In genomic region chr10:4117091-4117490, GRCm38 (mm10) we compare ENCODE assay signal across 13 mouse cellular contexts.
DNase-seq lines count a peak whose midpoint lies in the region; ATAC-seq lines count a peak whose summit lies in the region.
"Had no signal": no experiment of that assay in that cellular context is flagged by ENCODE, and none has a peak within 500 bp of the region (broad histone marks: within the 10 kb centered on the region; RNA-seq: fewer than 3 reads in every experiment).

No protein-coding gene starts in this region.

- H3K4me3 ChIP-seq in heart, embryonic 10.5 days = no peak overlapping the region
- no peak overlapping the region for H3K4me3 ChIP-seq in embryonic facial prominence, embryonic 13.5 days
- no peak overlapping the region for H3K4me3 ChIP-seq in limb, embryonic 15.5 days
- H3K4me3 ChIP-seq in hindbrain, embryonic 11.5 days (ENCODE audit: low read depth, low read length) = no peak overlapping the region
- H3K4me3 ChIP-seq: neural tube, embryonic 13.5 days had no signal

- peaks cover 10% of the 10 kb centered on the region; the same call in 1 of the 2 replicates for H3K4me1 ChIP-seq in heart, embryonic 10.5 days
- H3K4me1 ChIP-seq in embryonic facial prominence, embryonic 13.5 days = peaks cover 26% of the 10 kb centered on the region
- H3K4me1 ChIP-seq in limb, embryonic 15.5 days = peaks cover 9% of the 10 kb centered on the region
- H3K4me1 ChIP-seq in hindbrain, embryonic 11.5 days (replicated peaks; ENCODE audit: control insufficient read depth, insufficient read depth, low read length) = no peaks in the 10 kb centered on the region

- H3K4me2 ChIP-seq in embryonic facial prominence, embryonic 13.5 days = peak overlapping the region; percentile 29
- peak overlapping the region; percentile 8; the same call in 1 of the 2 replicates for H3K4me2 ChIP-seq in limb, embryonic 15.5 days
- H3K4me2 ChIP-seq in hindbrain, embryonic 11.5 days (replicated peaks; ENCODE audit: low read depth, low read length) = no peak overlapping the region
- H3K4me2 ChIP-seq: midbrain, embryonic 11.5 days; neural tube, embryonic 13.5 days had no signal

- intact Hi-C loops in heart, postnatal 14 days (cut with DNase I) = no loop called here
- intact Hi-C loops in left cerebral cortex, postnatal 10 days (cut with DNase I) = no loop called here

- peak overlapping the region; percentile 56 for H3K27ac ChIP-seq in heart, embryonic 10.5 days
- H3K27ac ChIP-seq in embryonic facial prominence, embryonic 13.5 days = peak overlapping the region; percentile 74
- H3K27ac ChIP-seq in limb, embryonic 15.5 days = peak overlapping the region; percentile 69
- H3K27ac ChIP-seq in hindbrain, embryonic 11.5 days (ENCODE audit: low read depth, low read length) = no peak overlapping the region
- H3K27ac ChIP-seq: neural tube, embryonic 13.5 days had no signal

- no peak for ATAC-seq in embryonic facial prominence, embryonic 13.5 days (ENCODE audit: insufficient number of reproducible peaks, insufficient read depth, low FRiP score, low TSS enrichment, low read depth)
- no peak for ATAC-seq in limb, embryonic 15.5 days (ENCODE audit: insufficient number of reproducible peaks, low FRiP score, low TSS enrichment, low read depth)
- ATAC-seq in hindbrain, embryonic 11.5 days (ENCODE audit: low FRiP score) = no peak
- ATAC-seq: inflammation-experienced regulatory T-cells, adult 6 months had no signal

- WGBS in heart, embryonic 10.5 days = 45% methylated on average over 7 of the region's 7 CpGs
- 51% methylated on average over 7 of the region's 7 CpGs for WGBS in embryonic facial prominence, embryonic 13.5 days
- 9% methylated on average over 7 of the region's 7 CpGs for WGBS in limb, embryonic 15.5 days
- WGBS in hindbrain, embryonic 11.5 days = 46% methylated on average over 7 of the region's 7 CpGs

- H3K36me3 ChIP-seq in heart, embryonic 10.5 days = peaks cover 7% of the 10 kb centered on the region; the same call in 1 of the 2 replicates
- H3K36me3 ChIP-seq in embryonic facial prominence, embryonic 13.5 days = 0 out of 2 replicates have a peak, but pooled peaks cover 5% of the 10 kb centered on the region
- H3K36me3 ChIP-seq in limb, embryonic 15.5 days = no peaks in the 10 kb centered on the region
- H3K36me3 ChIP-seq in hindbrain, embryonic 11.5 days (ENCODE audit: control insufficient read depth, insufficient read depth, low read length) = no peaks in the 10 kb centered on the region
- H3K36me3 ChIP-seq: neural tube, embryonic 13.5 days had no signal

- no peaks in the 10 kb centered on the region for H3K9me3 ChIP-seq in heart, embryonic 10.5 days
- H3K9me3 ChIP-seq in embryonic facial prominence, embryonic 13.5 days = no peaks in the 10 kb centered on the region
- H3K9me3 ChIP-seq in limb, embryonic 15.5 days = no peaks in the 10 kb centered on the region
- H3K9me3 ChIP-seq in hindbrain, embryonic 11.5 days (ENCODE audit: control insufficient read depth, low read length) = no peaks in the 10 kb centered on the region
- H3K9me3 ChIP-seq: neural tube, embryonic 13.5 days had no signal

- no peak for DNase-seq in heart, embryonic 10.5 days (ENCODE audit: low spot score)
- DNase-seq in heart, postnatal 14 days = no peak
- DNase-seq in kidney, postnatal 4 days = peak; percentile 67 to 78
- no peak for DNase-seq in kidney, adult 8-10 months
- no peak for DNase-seq in hindbrain, embryonic 11.5 days (ENCODE audit: low spot score)
- no peak for DNase-seq in left cerebral cortex, postnatal 10 days (ENCODE audit: extremely low spot score in 1 of 2, low spot score in 2 of 2)
- DNase-seq: adrenal gland, adult 8-10 months; right cerebral cortex, postnatal 14 days had no signal

- no peaks in the 10 kb centered on the region for H3K27me3 ChIP-seq in heart, embryonic 10.5 days (ENCODE audit: insufficient read depth, poor library complexity, severe bottlenecking)
- H3K27me3 ChIP-seq in embryonic facial prominence, embryonic 13.5 days = no peaks in the 10 kb centered on the region
- no peaks in the 10 kb centered on the region for H3K27me3 ChIP-seq in limb, embryonic 15.5 days
- no peaks in the 10 kb centered on the region for H3K27me3 ChIP-seq in hindbrain, embryonic 11.5 days (ENCODE audit: control insufficient read depth, insufficient read depth, low read length)
- H3K27me3 ChIP-seq: neural tube, embryonic 13.5 days had no signal

- no peak overlapping the region for H3K9ac ChIP-seq in embryonic facial prominence, embryonic 13.5 days
- no peak overlapping the region for H3K9ac ChIP-seq in limb, embryonic 15.5 days
- no peak overlapping the region for H3K9ac ChIP-seq in hindbrain, embryonic 11.5 days (ENCODE audit: low read depth, low read length)
- H3K9ac ChIP-seq: neural tube, embryonic 13.5 days had no signal

Comparison
In these comparisons a context has a peak if more than half of its experiments do, and no peak if none do; other contexts are left out.
1. DNase-seq: peak in kidney, postnatal 4 days (2 of 2); none in heart, embryonic 10.5 days (single experiment), heart, postnatal 14 days (0 of 2), kidney, adult 8-10 months (0 of 2), hindbrain, embryonic 11.5 days (single experiment) and left cerebral cortex, postnatal 10 days (0 of 2).